Mouse (Mus musculus): Measurements from ENCODE around the gene Itgam.

GRCm38 (mm10) chr7:128062456-128062855, at the start of gene Itgam, which contains the start of gene Gm49368:
- TF ChIP-seq POLR2A (IDR thresholded peaks at IDR 0.05; ENCODE audit: low read depth, low read length) = no peak
- TF ChIP-seq CTCF (IDR thresholded peaks at IDR 0.05; ENCODE audit: extremely low read depth, insufficient read length, insufficient replicate concordance, low read depth, low read length) = no peak

Data from small intestine, adult 2 months (tissue).